Mouse (Mus musculus) MEL (cell line): ENCODE data around the gene Kcnj9. TPM values are rescaled to one million over a fixed set of nuclear protein-coding genes. Genes with fewer than 3 reads are reported as not detected.

Source experiments
- DNase-seq: peaks from one replicate; pipeline ENCODE4 v3.0.0; 2011; ENCODE audit warnings: low read depth, low spot score
- H3K27ac ChIP-seq: 2 replicates; pipeline ENCODE4 v1.5.1; 2012; ENCODE audit warnings: low read depth, mild to moderate bottlenecking, control low read depth, low read length, moderate library complexity; ENCODE audit not compliant: control insufficient read depth
- H3K27me3 ChIP-seq, 2 experiments: fragments of 150-350 bp in 1 of 2; sonication (generic) in 1 of 2; 2 replicates each; pipeline ENCODE4 v1.6.1; 2012; ENCODE audit warnings: low read length in 2 of 2, mild to moderate bottlenecking in 2 of 2, improper control_type of control experiment in 1 of 2, moderate library complexity in 1 of 2; ENCODE audit not compliant: insufficient read depth in 2 of 2, control insufficient read depth in 1 of 2
- H3K36me3 ChIP-seq, 2 experiments: 2 replicates each; pipeline ENCODE4 v1.6.1; 2012 to 2014; ENCODE audit warnings: low read length in 2 of 2, improper control_type of control experiment in 1 of 2, inconsistent platforms in 1 of 2, mild to moderate bottlenecking in 1 of 2; ENCODE audit not compliant: insufficient read depth in 2 of 2, control insufficient read depth in 1 of 2
- H3K4me1 ChIP-seq, 2 experiments: fragments of 150-350 bp in 1 of 2; sonication (generic) in 1 of 2; 2 replicates each; pipeline ENCODE4 v1.6.1; 2012; ENCODE audit warnings: low read length in 2 of 2, improper control_type of control experiment in 1 of 2, mild to moderate bottlenecking in 1 of 2; ENCODE audit not compliant: insufficient read depth in 2 of 2, control insufficient read depth in 1 of 2
- H3K4me3 ChIP-seq, 2 experiments: fragments of 150-350 bp in 1 of 2; sonication (generic) in 1 of 2; 2 replicates each; pipeline ENCODE4 v1.5.1; 2012; ENCODE audit warnings: low read depth in 2 of 2, low read length in 2 of 2, mild to moderate bottlenecking in 2 of 2, moderate library complexity in 2 of 2, control low read depth in 1 of 2, improper control_type of control experiment in 1 of 2; ENCODE audit not compliant: control insufficient read depth in 1 of 2, insufficient read depth in 1 of 2
- H3K79me2 ChIP-seq: 2 replicates; pipeline ENCODE4 v1.6.1; 2012; ENCODE audit warnings: mild to moderate bottlenecking, low read length, moderate library complexity; ENCODE audit not compliant: control insufficient read depth, poor library complexity, insufficient read depth
- H3K9ac ChIP-seq: 2 replicates; pipeline ENCODE4 v1.6.1; 2012; ENCODE audit warnings: low read depth, mild to moderate bottlenecking, control low read depth, low read length, moderate library complexity; ENCODE audit not compliant: control insufficient read depth, poor library complexity, severe bottlenecking
- H3K9me3 ChIP-seq: fragments of 150-350 bp; sonication (generic); replicated peaks from 2 replicates; pipeline ENCODE4 v1.6.1; 2012; ENCODE audit warnings: mild to moderate bottlenecking, low read length, improper control_type of control experiment, moderate library complexity; ENCODE audit not compliant: insufficient read depth
- CHD1 ChIP-seq: IDR thresholded peaks from 2 replicates; pipeline ENCODE4 v1.6.1; 2012; ENCODE audit warnings: low read depth, mild to moderate bottlenecking, inconsistent platforms, low read length, improper control_type of control experiment
- CTCF ChIP-seq, 3 experiments: IDR thresholded peaks in 2 of 3; conservative IDR thresholded peaks in 1 of 3; 2 replicates each; pipeline ENCODE4 v1.5.1; 2011 to 2012; ENCODE audit warnings: low read length in 3 of 3, low read depth in 2 of 3, mild to moderate bottlenecking in 2 of 3, improper control_type of control experiment in 1 of 3, inconsistent platforms in 1 of 3, mixed read lengths in 1 of 3, moderate library complexity in 1 of 3; ENCODE audit not compliant: control insufficient read depth in 1 of 3, insufficient read depth in 1 of 3, poor library complexity in 1 of 3, severe bottlenecking in 1 of 3
- E2F4 ChIP-seq: IDR thresholded peaks from 2 replicates; pipeline ENCODE4 v1.6.1; 2011; ENCODE audit warnings: low read depth, low read length, improper control_type of control experiment, borderline replicate concordance
- ELF1 ChIP-seq: IDR thresholded peaks from 2 replicates; pipeline ENCODE4 v1.6.1; 2014; ENCODE audit warnings: low read depth, mild to moderate bottlenecking, inconsistent platforms, low read length, improper control_type of control experiment, moderate library complexity
- GABPA ChIP-seq: IDR thresholded peaks from 2 replicates; pipeline ENCODE4 v1.6.1; 2012; ENCODE audit warnings: low read depth, mild to moderate bottlenecking, inconsistent platforms, low read length, improper control_type of control experiment, moderate library complexity
- HCFC1 ChIP-seq: IDR thresholded peaks from 2 replicates; pipeline ENCODE4 v1.6.1; 2012; ENCODE audit warnings: low read depth, mild to moderate bottlenecking, inconsistent platforms, low read length, improper control_type of control experiment, moderate library complexity
- JUND ChIP-seq: IDR thresholded peaks from 2 replicates; pipeline ENCODE4 v1.6.1; 2011; ENCODE audit warnings: low read depth, mild to moderate bottlenecking, improper control_type of control experiment, low read length
- MAX ChIP-seq: IDR thresholded peaks from 2 replicates; pipeline ENCODE4 v1.6.1; 2011; ENCODE audit warnings: low read length, improper control_type of control experiment
- MAZ ChIP-seq: IDR thresholded peaks from 2 replicates; pipeline ENCODE4 v1.6.1; 2012; ENCODE audit warnings: low read depth, mild to moderate bottlenecking, inconsistent platforms, low read length, improper control_type of control experiment
- POLR2A ChIP-seq, 2 experiments: IDR thresholded peaks; 2 replicates each; pipeline ENCODE4 v1.6.1; 2011 to 2012; ENCODE audit warnings: low read length in 2 of 2, mild to moderate bottlenecking in 2 of 2, control low read depth in 1 of 2, improper control_type of control experiment in 1 of 2, low read depth in 1 of 2, moderate library complexity in 1 of 2; ENCODE audit not compliant: control insufficient read depth in 1 of 2, insufficient read depth in 1 of 2, poor library complexity in 1 of 2
- POLR2AphosphoS5 ChIP-seq: IDR thresholded peaks from 2 replicates; pipeline ENCODE4 v1.6.1; 2012; ENCODE audit warnings: low read depth, borderline replicate concordance, mild to moderate bottlenecking, inconsistent platforms, low read length, moderate library complexity, mixed read lengths
- TAL1 ChIP-seq: IDR thresholded peaks from 2 replicates; pipeline ENCODE4 v1.6.1; 2012; ENCODE audit warnings: mild to moderate bottlenecking, inconsistent platforms, low read length, moderate library complexity, mixed read lengths
- TBP ChIP-seq: IDR thresholded peaks from 2 replicates; pipeline ENCODE4 v1.8.0; 2011; ENCODE audit warnings: low read depth, low read length, improper control_type of control experiment
- ZC3H11A ChIP-seq: IDR thresholded peaks from 2 replicates; pipeline ENCODE4 v1.6.1; 2012; ENCODE audit warnings: low read depth, mild to moderate bottlenecking, inconsistent platforms, low read length, improper control_type of control experiment
- ZKSCAN1 ChIP-seq: IDR thresholded peaks from 2 replicates; pipeline ENCODE4 v1.6.1; 2012; ENCODE audit warnings: low read depth, mild to moderate bottlenecking, inconsistent platforms, low read length, improper control_type of control experiment, moderate library complexity
- ZMIZ1 ChIP-seq: IDR thresholded peaks from 2 replicates; pipeline ENCODE4 v1.6.1; 2012; ENCODE audit warnings: low read depth, mild to moderate bottlenecking, inconsistent platforms, low read length, improper control_type of control experiment, moderate library complexity
- polyA plus RNA-seq, 2 experiments: library from polyadenylated mRNA; stranded (reverse) in 1 of 2; unstranded in 1 of 2; fragments of >175 nt in 1 of 2; fragments of >200 nt in 1 of 2; gene quantifications; 2 replicates each; pipeline versions ENCODE4 v1.2.1 to v1.2.4; 2012; ENCODE audit warnings: low replicate concordance in 2 of 2, low read depth in 1 of 2; ENCODE audit not compliant: insufficient read length in 2 of 2, insufficient read depth in 1 of 2, missing spikeins in 1 of 2
- total RNA-seq: library from RNA; depleted of rRNA; stranded (reverse); fragments of 300-350 nt; gene quantifications from 2 replicates; pipeline ENCODE4 v1.2.3, GENCODE M21; 2012

The Kcnj9 gene
- total and polyA plus RNA-seq, 3 experiments: 0.08 TPM; not detected in 2

DNA sequence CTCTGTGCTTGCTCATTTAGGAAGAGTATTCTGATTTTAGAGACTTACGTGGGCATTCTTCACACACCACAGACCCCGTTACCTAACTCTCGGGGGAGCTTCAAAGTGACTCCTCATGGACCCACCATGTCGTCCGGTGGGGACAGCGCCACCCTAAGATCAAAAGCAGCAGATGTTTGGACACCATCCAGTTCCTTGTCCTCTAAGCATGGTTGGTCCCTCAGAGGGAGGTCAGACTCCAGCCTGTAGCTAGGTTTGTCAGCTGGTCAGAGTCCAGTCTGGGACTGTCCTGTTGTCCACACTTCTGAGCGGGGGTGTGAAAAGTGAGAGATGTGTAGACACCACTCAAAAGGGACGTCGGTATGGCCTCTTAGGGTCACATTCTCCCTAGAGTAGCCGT is 17.6 kb upstream of the Kcnj9 start:
- Histone ChIP-seq H3K27ac (no peak overlapping the region), H3K27me3 (peaks cover 0 to 3% of the 10 kb centered on the region in 2 experiments)

DNA sequence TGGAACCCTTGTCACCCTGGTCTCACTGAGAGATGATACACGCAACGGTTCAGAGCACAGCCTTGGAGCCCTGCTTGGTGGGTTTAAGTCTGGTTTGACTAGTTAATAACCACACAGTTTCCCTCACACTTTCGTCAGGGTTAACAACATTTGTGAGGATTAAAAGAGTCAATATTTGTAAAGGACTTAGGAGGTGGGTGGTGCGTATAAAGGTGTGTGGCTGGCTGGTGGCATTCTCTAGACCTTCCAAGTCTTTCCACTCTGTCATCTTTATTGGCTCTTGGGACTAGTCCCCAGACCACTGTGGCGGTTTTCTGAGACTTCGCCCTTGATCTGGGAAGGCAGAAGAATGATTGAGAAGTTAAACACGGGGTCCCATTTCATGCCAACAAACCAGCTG is 15.7 kb upstream of the Kcnj9 start:
- H3K79me2 ChIP-seq: no peaks in the 10 kb centered on the region
- peaks cover 0 to 1% of the 10 kb centered on the region in 2 experiments for H3K27me3 ChIP-seq
- H3K4me3 ChIP-seq: no peak overlapping the region
- no peak overlapping the region for H3K27ac ChIP-seq
- H3K9ac ChIP-seq: no peak overlapping the region
- TF ChIP-seq ZC3H11A (no peak), HCFC1 (no peak), CHD1 (no peak), ELF1 (no peak), GABPA (no peak)
- TF ChIP-seq, all 39 proteins: peak for 0
- peaks cover 0 to 6% of the 10 kb centered on the region in 2 experiments; a peak in 1 of 4 replicates for H3K36me3 ChIP-seq
- peaks cover 0 to 9% of the 10 kb centered on the region in 2 experiments; a peak in 2 of 4 replicates for H3K4me1 ChIP-seq
- no peak for DNase-seq
- no peaks in the 10 kb centered on the region for H3K9me3 ChIP-seq

More for the DNA sequence above, 17.6 kb upstream of the Kcnj9 start:
- Histone ChIP-seq H3K4me3 (no peak overlapping the region), H3K36me3 (no peaks in the 10 kb centered on the region), H3K4me1 (no peaks in the 10 kb centered on the region), H3K9ac (no peak overlapping the region), H3K9me3 (no peaks in the 10 kb centered on the region), H3K79me2 (no peaks in the 10 kb centered on the region)
- DNase-seq: no peak
- TF ChIP-seq JUND (no peak), CTCF (IDR thresholded peaks at IDR 0.05 in 2 of 3, conservative IDR thresholded peaks at IDR 0.05 in 1 of 3; ENCODE audit: control insufficient read depth in 1 of 3, insufficient read depth in 1 of 3, low read depth in 2 of 3, low read length in 3 of 3, poor library complexity in 1 of 3, severe bottlenecking in 1 of 3) (0 out of 6 replicates have a peak, but pooled peaks of 1 of the 3 experiments have one; percentile 1)

DNA sequence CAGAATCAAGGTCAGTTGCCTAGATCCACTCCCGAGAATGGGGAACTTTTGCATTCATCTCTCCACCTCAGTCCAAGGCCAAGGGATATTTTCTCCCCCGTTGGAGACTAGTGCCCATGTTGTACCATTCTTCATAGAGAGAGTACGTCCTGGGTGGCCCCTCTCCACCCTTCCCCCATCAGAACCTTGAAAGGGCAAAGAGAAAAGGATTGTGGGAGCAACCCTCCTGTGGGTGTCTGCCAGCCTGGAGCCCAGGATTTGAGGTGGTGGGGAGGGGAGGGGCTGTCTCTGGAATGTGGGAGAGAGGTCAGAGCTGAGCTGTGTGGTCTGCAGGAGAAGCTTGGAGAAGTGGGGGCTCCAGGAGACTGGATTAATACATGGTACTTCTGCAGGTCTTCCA is 14.8 kb upstream of the Kcnj9 start:
- no peak for TF ChIP-seq POLR2A (IDR thresholded peaks at IDR 0.05; ENCODE audit: control insufficient read depth in 1 of 2, insufficient read depth in 1 of 2, low read depth in 1 of 2, low read length in 2 of 2, poor library complexity in 1 of 2)
- TF ChIP-seq JUND: no peak
- TF ChIP-seq ZMIZ1: no peak
- no peak for TF ChIP-seq MAX
- TF ChIP-seq E2F4: no peak
- no peak for TF ChIP-seq TAL1
- no peak for TF ChIP-seq GABPA
- no peak for TF ChIP-seq MAZ
- TF ChIP-seq ZKSCAN1: no peak
- no peak for TF ChIP-seq POLR2AphosphoS5
- no peak for TF ChIP-seq TBP
- Histone ChIP-seq H3K9me3 (no peaks in the 10 kb centered on the region), H3K27ac (no peak overlapping the region), H3K4me3 (no peak overlapping the region), H3K79me2 (no peaks in the 10 kb centered on the region), H3K36me3 (peaks cover 0 to 6% of the 10 kb centered on the region in 2 experiments; a peak in 1 of 4 replicates), H3K9ac (no peak overlapping the region), H3K4me1 (peaks cover 0 to 9% of the 10 kb centered on the region in 2 experiments; a peak in 2 of 4 replicates), H3K27me3 (peaks cover 0 to 1% of the 10 kb centered on the region in 2 experiments)
- DNase-seq: no peak
